32 mouse cellular contexts compared by ENCODE assay signal in genomic region chr4:134234876-134235275, GRCm38 (mm10). TPM values are rescaled to one million over a fixed set of nuclear protein-coding genes. Genes with fewer than 3 reads are reported as not detected.
"Had no signal": no experiment of that assay in that cellular context is flagged by ENCODE, and none has a peak within 500 bp of the region (broad histone marks: within the 10 kb centered on the region; RNA-seq: fewer than 3 reads in every experiment).

No protein-coding gene starts in this region.

- DNase-seq: kidney, postnatal 14 days; kidney, postnatal 4 days; left cerebral cortex, postnatal 4 days; liver, postnatal 0 days; lung, embryonic 14.5 days; retina, postnatal 1 day; right cerebral cortex, postnatal 25 days; thymus, adult 18-20 months; thymus, postnatal 14 days; thymus, postnatal 4 days had no signal

- H3K27ac ChIP-seq: limb, embryonic 12.5 days; limb, embryonic 15.5 days; liver, embryonic 14.5 days; macrophage; midbrain, embryonic 12.5 days; midbrain, embryonic 15.5 days; neural tube, embryonic 13.5 days had no signal

- H3K4me3 ChIP-seq: limb, embryonic 12.5 days; limb, embryonic 15.5 days; midbrain, embryonic 12.5 days; midbrain, embryonic 15.5 days; myocyte; neural tube, embryonic 13.5 days had no signal

RNA-seq across cellular contexts. Expression of gene Cnksr1, which starts 3.3 kb away (rescaled TPM):
- total RNA-seq: megakaryocyte, adult 5-6 weeks; monocyte, adult 5-6 weeks had no signal
- polyA plus RNA-seq: macrophage; midbrain, embryonic 15.5 days; neural tube, embryonic 13.5 days had no signal

RNA-seq across cellular contexts. Expression of gene Catsper4, which starts 7.7 kb away (rescaled TPM):
- total RNA-seq: layer of hippocampus, adult 18-20 months; layer of hippocampus, postnatal 14 days; left cerebral cortex, adult 8-10 months; left cerebral cortex, postnatal 14 days; megakaryocyte, adult 5-6 weeks; monocyte, adult 5-6 weeks; neutrophil, adult 5-6 weeks had no signal
- polyA plus RNA-seq: limb, embryonic 12.5 days; liver, embryonic 11.5 days; liver, embryonic 14.5 days; liver, postnatal 0 days; macrophage; midbrain, embryonic 12.5 days; midbrain, embryonic 15.5 days; myocyte; neural tube, embryonic 13.5 days; spleen, adult 2 months had no signal

RNA-seq across cellular contexts. Expression of gene E130218I03Rik, which starts 8.6 kb away (rescaled TPM):
- total RNA-seq: layer of hippocampus, adult 18-20 months; layer of hippocampus, postnatal 14 days; left cerebral cortex, adult 8-10 months; left cerebral cortex, postnatal 14 days; left cerebral cortex, postnatal 4 days; megakaryocyte, adult 5-6 weeks had no signal
- polyA plus RNA-seq: liver, embryonic 14.5 days; lung, postnatal 0 days; macrophage; small intestine, adult 2 months; spleen, adult 2 months had no signal

RNA-seq across cellular contexts. Expression of gene Gm30191, which starts 11.9 kb away (rescaled TPM):
- total RNA-seq: layer of hippocampus, adult 18-20 months; layer of hippocampus, postnatal 14 days; left cerebral cortex, adult 8-10 months; left cerebral cortex, postnatal 14 days; left cerebral cortex, postnatal 4 days; megakaryocyte, adult 5-6 weeks; monocyte, adult 5-6 weeks; neutrophil, adult 5-6 weeks had no signal
- polyA plus RNA-seq: kidney, embryonic 16.5 days; limb, embryonic 12.5 days; limb, embryonic 15.5 days; liver, embryonic 11.5 days; liver, embryonic 14.5 days; liver, postnatal 0 days; lung, embryonic 14.5 days; lung, postnatal 0 days; macrophage; midbrain, embryonic 12.5 days; midbrain, embryonic 15.5 days; myocyte; neural tube, embryonic 13.5 days; spleen, adult 2 months; stomach, embryonic 16.5 days; testis, adult 2 months had no signal
